Mouse (Mus musculus) adrenal gland, adult 18-20 months (tissue): ENCODE measurements at regions not wholly inside any gene's neighbourhood (a gene's known extent, or its start where the extent isn't known, plus 50 kb on each side); places are given as distances from the start of the nearest gene placed in this dataset.
"Not testable (repeated sequence)": the region's sequence is repeated elsewhere in the genome, so short reads cannot be mapped to it uniquely, and the experiment has no call there.

Experiments used
- DNase-seq, 2 experiments: peaks; one replicate each; pipeline ENCODE4 v3.0.0; 2021 to 2022; ENCODE audit warnings: low spot score in 2 of 2

DNA sequence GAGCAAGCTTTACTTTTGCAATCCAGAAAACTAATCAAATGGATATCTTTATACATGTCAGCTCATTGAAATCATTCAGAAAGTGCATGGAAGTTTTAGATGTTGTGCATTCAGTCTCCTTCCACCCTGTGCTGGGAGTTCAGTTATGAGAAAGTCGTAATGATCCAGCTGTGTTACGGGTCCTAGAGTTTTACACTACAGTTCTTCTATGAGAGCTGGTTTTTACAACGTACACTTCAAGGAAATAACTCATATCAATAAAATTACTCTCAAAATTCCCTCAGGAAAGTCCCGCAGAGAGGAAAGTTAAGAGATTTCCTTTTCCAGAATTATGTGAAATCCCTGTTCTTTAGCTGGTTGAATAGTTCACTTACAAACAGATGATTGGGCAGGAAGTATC, 418.1 kb upstream of the Slc10a2 start:
- DNase-seq: no peak

DNA sequence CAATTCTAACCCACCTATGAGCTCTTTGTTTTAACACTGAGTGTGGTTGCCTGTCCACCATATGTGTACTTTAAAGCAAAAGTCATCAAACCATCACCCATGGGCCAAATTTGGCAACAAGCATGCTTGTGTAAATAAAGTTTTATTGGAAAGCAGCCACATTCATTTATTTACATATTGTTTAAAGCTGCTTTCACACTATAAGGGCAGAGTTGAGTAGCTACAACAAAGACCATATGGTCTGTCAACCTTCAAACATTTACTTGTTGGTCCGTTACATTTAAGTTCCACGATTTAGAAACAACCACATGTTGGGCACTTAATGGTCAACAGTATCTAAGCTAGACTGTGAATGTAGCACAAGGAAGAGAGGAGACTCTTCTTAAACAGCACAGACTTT, 390.7 kb upstream of the Slc10a2 start:
- DNase-seq: no peak

DNA sequence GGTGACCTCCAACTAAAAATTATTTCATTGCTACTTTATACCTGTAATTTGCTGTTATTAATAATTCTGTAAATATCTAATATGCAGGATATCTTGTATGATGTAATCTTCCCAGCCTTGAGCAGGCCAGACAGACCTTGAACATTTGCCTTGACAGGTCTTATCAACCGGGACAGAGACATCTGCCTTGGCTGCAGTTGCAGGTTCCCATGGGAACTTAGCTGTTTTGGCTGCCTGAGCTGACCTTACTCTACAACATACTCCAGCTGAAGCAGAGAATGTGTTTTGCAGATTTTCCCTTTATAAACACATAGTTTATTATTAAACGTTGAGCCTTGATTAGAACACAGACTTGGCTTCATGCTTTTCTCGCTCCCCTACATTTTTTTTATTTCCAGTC, 385.3 kb upstream of the Slc10a2 start:
- peak; percentile 8 to 19 for DNase-seq

DNA sequence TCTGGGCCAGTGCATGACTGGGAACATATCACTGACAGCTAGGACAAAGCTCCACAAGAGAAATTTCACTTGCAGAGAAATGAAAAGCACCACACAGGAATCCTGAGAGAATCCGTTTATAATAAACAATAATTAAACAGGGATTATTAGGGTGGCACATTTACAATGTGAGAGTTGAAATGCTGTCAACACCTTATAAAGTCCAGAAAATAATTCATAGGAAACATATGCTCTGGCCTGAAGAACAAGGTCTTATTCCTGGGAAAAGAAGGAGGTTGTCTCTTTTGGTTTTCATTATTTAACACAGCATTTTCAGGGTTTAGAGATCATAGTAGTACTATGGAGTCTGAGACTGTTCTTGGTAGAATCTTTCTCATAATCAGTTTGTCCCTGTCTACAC, 377.8 kb upstream of the Slc10a2 start:
- DNase-seq: no peak

DNA sequence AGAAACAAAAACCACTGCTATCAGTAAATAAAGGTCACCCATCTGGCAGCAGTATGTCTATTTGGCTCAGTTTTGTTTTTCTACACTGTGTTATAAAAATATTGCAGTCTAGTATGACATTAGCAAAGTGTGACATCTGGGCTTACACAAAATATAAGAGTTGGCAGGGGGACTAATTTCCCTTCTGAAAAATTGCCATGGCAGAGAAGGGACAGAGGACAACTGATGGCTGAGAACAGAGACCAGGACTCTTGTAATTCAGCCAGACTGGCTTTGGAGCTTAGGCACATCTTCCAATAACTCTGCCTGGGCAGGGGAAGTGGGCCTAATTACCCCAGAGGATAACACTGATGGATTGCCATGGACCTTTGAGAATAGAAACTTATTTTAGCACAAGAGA, 367.8 kb upstream of the Slc10a2 start:
- DNase-seq: no peak

DNA sequence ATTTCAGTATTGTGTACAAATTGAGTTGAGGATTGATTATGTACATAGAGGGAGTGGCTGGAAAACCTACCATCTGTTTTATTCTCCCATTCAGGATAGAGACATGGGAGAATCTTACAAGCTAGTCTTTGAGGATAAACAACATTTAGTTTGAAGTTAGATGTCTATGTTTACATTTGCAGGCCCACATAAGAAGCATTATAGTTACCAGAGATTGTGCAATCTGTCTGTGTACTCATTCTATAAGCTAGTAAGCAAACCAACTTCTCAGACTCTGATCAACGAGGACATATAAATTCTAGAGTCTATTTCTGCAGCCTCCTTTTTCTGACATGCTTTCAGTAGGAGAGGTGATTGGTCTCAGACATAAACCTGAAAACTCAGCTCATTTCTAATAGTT, 367.4 kb upstream of the Slc10a2 start:
- DNase-seq: no peak

DNA sequence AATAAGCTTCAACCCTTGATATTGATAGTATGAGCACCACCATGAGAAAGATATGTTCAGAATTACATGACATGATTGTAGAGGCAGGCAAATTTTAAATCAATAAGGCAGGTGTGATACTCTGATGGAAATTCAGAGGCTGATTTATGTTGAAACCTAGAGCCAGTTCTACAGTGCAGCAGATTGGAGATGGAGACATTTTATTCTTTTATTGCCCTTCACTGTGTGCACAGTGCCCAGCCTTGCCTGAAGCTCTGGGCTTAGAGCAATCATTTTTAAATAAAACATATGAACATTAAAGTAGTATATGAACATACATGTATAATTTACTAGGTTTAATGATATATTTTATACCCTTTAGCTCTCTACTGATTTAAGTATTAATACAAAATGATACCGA, 352.5 kb upstream of the Slc10a2 start:
- DNase-seq: no peak

DNA sequence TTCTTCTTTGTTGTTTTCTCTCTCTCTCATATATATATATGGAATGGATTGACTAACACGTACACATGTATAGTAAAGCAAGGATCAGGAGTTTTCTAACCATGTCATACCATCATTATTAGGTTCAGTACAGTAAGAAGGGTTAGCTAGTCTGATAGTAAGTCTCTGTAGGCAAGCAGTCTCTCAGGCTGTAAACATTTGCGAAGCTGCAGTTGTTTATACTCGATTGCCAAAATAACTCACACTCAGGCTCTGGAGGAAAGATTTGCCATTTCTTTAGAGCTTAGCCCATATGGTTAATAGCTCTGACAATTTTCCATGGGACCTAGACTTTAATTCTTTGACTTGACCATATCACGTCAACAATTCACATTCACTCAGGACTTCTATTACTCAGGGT, 348.3 kb upstream of the Slc10a2 start:
- no peak for DNase-seq

DNA sequence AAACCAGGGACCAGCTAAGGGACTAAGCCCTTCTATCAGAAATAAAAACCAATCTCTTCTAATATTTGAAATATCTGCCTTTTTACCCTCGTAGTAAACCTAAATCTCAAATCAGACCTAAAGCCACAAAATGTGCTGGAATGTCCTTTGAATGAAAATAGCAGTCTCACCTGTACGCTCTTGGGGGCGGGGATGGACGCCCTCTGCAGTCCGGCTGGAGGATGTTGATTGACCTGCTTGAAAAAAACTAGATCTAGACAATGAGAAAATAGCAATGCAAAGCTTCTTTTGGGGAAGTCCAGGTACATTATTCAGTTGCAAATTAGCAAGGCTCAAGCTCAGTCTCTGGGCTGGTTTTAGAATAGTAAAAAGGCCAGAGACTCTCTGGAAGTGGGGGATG, 337.1 kb upstream of the Slc10a2 start:
- DNase-seq: not testable (repeated sequence)

DNA sequence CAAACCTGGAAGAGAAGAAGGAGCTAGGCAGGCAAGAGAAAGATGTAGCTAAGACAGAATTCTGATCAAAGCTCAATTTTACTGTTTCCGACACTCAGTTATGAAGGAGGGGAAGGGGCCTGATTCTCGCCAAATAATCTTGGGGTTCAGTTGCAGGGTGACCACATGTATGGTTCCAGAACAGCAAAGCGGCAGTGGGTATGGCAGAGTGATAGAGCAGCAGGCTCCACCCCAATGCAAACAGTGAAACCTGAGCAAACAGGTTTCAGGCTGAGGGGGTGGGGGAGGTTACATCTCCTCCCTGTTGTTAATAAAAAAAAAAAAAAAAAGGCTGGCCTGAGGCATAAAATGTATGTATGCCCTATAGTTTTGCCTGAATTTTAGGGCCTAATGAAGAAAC, 335.3 kb upstream of the Slc10a2 start:
- not testable (repeated sequence) for DNase-seq

DNA sequence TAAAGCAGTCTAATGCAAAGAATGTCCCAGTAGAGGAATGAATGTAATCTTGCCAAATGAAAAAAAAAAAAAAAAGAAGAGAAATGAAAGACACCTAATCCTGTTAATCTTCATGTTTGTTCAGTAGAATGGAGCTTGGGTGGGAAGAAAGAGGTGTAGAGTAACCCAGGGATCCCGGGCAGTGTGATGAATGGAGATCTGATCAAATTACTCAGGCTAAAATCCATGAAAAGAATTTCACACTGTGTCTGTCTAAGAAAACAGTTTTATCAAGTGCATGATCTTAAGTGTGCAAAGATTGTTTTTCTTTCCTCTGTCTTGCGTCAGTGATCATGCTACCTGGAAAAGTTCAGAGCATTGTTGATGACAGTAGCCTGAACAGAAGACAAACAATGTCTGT, 333.9 kb upstream of the Slc10a2 start:
- DNase-seq: no peak

DNA sequence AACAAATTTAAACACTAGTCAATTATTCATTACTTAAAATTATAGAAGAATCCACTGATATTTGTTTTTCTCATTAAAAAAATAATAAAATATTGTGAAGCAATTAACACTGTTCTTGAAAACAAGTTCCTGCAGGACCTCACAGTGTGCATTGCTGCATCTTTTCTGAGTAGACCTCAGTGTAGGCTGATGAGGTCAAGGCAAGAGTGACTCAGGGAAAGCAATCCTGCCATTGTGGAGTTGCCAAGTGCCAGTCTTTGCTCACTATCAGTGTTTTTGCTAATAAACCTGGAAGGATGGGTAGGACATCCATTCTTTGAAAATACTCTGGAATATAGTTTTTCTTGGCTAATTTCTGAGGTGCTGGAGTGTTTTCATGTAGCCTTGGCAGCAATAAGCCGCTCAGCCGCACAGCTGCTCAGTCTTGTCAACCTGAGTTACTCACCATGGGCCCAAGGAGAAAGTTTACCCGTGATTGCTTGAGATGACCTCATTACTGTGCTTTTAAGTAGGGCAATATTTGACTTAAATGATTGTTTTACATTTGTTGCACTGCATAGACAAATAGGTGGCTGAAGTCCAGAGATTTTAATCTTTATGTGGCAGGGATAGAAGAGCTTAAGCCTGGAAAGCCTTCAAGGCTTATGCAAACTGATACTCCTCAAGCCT, 323.3 kb upstream of the Slc10a2 start:
- DNase-seq: peak in 1 of 2 experiments; percentile 10

DNA sequence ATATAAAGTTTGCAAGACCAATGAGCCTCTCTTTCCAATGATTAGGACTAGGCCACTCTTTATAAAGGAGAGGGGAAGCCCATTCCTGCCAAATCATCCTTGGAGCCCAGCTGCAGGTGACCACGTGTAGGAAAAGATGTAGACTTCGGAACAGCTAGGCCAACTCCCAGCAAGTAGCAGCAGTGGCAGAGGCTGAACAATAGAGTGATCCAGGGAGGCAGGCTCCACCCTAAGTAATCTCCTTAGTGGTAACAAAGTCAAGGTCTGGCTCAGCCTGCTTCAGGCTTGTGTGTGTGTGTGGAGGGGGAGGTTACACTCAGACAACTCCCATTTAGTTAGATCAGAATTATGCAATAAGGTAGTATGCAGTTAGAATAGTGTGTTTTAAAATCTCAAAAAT, 311.7 kb upstream of the Slc10a2 start:
- not testable (repeated sequence) for DNase-seq

DNA sequence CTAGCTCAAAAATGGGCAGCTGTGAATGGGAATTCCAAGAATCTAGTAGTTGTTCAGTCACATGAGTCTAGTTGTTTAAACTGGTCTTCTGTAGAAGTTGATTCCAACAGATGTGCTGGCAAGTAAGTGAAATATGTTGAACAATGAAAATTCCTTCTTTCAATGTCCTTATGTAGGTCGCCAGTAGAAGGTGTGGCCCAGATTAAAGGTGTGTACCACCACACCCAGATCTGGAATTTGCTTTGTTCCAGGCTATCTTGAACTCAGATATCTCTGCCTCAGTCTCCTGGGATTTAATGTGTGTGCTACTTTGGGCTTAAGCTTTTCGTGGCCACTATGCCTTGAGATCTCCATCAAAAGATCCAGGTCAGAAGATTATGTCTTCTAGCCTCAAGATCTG, 279.7 kb upstream of the Slc10a2 start:
- DNase-seq: no peak

DNA sequence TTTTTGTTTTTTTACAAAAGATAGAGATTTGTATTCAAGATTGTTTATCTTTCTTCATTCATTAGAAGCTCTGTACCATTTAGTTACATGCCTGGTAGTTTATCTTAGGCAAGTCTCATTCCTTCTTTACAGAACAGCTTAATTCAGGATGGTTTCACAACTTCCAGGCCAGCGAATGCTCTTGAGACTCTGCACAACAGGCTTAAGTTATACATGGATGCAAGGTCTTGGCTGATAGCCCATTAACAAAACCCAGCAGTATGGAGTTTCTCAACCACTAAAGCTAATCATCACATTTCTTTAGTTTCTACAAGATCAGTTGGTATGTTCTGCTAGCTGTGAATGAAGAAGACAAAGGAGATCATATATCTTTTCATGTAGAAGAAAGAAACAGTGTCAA, 272.9 kb upstream of the Slc10a2 start:
- DNase-seq: no peak

DNA sequence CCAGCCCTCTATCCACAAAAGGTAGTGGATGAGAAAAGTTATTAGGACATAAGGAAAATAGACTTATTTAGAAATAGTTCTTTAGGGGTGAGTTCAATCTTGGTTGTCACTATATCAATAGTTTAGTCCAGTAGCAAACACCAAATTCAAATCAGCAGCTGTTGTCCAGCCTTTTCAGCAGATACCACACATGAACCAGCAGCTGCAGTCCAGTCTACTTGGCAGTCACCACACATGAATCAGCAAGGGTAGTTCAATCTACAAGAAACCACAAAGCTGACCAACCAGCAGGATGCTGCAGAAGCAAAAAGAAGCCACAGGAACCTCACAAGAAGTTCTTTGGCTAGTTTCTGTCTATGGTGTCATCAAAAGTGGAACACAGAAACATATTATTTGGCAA, 234.8 kb upstream of the Slc10a2 start:
- DNase-seq: no peak

DNA sequence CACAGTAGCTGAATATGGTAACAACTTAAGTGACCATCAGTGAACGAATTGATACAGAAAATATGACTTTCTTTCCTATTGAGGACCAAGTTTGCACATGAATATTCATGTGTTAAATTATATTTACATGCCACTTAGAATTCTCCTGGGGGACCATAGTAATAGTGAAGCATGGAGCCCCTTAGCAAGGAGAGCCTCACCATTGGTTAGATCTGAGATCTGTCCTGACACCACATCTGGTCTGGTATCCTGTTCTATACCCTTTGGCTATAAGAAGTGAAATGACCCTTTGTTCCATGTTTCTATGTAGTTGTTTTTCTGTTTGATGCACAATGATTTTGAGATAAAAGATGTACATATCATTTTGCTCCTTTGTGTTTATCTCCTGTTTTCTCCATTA, 209.4 kb upstream of the Slc10a2 start:
- no peak for DNase-seq

DNA sequence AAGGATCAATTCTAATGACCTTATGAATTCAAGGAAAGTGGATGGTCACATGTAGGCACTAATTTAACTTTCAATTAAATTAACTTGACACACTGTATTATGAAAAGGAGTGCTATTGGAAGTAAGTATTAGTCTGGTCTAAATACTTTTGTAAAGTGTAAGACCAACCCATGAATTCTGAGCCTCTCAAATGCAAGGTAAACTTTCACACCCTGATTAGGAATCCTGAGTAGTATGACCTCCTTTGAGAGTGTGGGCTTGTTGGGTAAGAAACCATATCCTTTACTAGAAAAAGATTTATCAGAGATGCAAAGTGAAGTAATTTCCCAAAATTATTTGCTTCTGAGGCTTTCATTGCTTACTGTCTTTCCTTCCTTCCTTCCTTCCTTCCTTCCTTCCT, 194.8 kb upstream of the Slc10a2 start:
- DNase-seq: no peak

DNA sequence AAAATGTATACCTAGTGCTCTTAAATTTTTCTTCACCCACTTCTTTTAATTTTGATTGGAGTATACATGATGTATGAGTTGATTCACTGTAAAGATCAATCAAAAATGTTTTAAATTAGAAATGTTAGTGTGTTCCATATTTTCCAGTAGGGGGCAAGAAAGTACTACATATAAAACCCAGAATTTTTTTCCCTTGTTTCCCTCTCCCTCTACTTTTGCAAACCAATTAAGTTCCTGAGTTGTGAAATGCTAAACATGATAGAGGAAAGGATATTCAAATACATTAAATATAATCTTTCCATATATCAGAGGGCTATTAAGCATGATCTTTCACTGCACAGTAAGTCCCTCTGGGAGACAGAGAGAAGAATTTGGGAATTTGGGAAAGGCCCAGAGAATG, 192.0 kb upstream of the Slc10a2 start:
- DNase-seq: no peak

DNA sequence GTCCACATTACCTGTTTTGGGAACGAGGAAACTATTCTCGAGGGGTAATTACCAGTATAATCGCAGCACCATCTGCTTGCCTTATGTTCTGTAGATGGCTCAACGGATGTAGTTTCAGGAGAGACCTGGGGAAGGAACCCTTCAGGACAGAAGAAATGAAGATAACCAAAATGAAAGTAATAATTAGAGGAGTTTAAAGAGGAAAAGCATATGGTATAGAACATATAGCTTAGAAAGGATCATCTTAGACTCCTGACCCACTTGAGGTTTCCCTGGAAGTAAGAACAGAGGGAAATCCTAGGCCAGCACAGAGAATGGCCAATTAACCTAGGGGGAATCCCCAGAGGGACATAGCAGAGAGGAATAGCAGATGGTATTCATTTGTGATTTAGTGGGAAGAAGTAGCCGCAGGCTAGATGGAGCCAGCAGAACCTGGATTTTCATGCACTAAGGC, 180.6 kb upstream of the Slc10a2 start:
- no peak for DNase-seq

DNA sequence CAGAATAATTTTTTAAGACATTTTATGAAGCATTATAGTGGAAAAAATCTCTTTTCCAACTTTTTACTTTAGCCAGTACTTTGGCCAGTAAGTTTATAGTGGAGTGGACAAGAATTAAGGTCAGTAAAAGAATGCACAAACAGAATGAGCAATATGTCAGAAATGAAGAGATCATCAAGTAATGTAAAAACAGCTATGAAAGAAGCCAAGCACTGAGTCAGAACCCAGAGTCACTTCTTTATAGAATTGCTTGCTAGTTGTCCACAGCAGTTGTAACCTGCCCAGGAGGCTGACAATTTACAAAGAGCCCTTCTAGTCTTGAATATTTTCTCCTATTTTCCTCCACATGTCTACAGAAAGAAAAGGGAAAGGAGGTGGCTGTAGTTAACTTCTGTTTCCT, 178.6 kb upstream of the Slc10a2 start:
- no peak for DNase-seq

DNA sequence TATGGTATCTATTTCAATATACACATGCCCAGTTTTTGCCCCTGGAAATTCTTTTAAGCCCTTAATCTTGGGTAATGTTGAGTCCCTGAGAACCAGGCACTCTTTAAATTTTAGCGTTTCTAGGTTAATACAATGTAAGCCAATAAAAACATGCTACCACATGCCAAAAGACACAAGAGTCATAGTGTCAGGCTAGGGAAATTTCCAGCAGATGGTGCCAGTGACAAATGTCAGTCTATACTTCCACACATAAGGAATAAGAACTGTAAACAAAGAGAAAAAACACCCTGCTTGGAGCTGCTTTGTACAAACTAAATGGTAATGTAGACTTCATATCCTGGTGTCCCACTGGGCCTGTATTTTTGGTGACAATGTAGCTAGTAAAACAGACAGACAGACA, 157.2 kb upstream of the Slc10a2 start:
- no peak for DNase-seq

DNA sequence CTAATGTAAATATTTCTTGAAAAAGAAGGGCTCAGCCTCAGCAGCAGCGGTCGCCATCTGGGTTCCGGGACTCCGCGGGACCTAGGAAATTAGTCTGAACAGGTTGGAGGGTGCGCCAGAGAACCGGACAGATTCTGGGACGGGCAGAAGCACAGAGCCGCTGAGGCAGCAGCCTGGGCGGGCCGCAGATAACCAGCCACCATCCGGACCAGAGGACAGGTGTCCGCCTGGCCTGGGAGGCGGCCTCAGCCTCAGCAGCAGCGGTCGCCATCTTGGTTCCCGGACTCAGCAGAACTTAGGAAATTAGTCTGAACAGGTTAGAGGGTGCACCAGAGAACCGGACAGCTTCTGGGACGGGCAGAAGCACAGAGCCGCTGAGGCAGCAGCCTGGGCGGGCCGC, 136.7 kb upstream of the Slc10a2 start:
- DNase-seq: peak; percentile 14 to 37
